Mouse (Mus musculus) cerebellum, adult 9-11 months (tissue): ENCODE data around the gene Acp5.
A peak's percentile ranks its signal among the peaks of the same experiment; 100 is the strongest.
"Not testable (repeated sequence)": the region's sequence is repeated elsewhere in the genome, so short reads cannot be mapped to it uniquely, and the experiment has no call there.

Experiments used
- DNase-seq: peaks from one replicate; pipeline ENCODE4 v3.0.0; 2022

Gene Acp5

DNA sequence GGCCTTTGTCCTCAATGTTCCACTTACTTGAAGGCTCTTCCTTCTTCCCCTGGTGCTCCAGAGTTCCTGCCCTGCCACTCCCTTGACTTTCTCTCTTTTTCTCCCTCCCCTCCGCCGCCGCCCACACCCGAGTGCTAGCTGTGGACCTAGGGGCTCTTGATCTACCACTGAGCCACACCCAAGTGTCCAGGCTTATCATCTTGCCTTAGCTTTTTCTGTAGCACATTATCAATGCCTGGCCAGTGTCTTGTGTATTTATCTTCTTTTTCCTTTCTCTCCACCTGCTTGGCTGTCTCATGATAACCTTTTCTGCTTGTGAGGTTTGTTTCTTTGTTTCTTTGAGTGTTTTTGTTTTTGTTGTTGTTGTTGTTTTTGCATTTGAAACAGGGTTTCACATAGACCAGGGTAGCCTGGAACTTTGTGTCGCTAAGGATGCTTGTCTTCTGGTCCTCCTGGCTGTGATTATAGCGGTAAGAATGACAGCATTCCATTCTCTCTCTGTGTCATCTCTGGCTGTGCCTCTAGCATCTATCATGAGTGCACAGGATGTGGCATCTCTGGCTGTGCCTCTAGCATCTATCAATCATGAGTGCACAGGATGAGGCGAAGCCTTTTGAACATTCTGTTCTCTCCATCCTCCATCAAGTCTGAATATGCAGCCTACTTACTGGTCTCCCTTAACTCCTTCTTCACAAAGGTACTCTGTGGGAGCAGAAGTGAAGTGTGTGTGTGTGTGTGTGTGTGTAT, at the start of gene Acp5:
Gene Acp5 (minus strand): TSS at position 68 of the 747 bp plus-strand sequence.
- DNase-seq: no peak

DNA sequence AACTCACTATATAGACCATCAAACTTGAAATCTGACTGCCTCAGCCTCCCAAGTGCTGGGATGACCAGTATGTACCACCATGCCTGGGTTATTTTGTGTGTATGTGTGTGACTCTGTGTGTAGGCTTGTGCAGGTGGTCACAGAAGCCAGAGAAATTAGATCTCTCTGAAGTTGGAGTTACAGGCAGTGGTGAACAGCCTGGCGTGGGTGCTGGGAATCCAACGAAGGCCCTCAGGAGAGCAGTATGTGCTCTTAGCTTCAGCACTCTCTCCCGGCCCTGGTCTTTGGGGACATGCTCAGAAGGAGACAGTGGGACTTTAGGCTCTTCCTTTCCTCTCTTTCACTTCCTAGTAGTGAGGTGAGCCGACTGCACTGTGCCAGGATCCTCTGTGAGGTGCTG, 36.8 kb upstream of the Acp5 start:
- DNase-seq: no peak

DNA sequence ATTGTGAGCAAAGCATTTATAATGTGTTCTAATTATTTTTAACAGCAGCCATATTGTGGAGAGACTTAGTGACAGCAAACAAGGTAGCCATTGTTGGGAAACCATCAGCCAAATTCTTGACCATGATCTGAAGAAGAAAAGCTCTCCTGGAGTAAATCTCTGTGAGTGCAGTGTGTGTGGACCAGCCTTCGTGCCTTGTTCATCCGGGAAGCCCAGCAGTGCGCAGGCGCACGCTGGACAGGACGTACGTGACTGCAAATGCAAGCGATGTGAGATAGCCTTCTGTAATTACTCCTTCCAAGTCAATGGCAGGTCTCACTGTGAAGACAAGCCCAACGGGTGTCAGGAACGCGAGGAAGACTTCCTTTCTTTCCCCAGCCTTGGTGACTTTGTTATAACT, 33.8 kb upstream of the Acp5 start:
- no peak for DNase-seq

DNA sequence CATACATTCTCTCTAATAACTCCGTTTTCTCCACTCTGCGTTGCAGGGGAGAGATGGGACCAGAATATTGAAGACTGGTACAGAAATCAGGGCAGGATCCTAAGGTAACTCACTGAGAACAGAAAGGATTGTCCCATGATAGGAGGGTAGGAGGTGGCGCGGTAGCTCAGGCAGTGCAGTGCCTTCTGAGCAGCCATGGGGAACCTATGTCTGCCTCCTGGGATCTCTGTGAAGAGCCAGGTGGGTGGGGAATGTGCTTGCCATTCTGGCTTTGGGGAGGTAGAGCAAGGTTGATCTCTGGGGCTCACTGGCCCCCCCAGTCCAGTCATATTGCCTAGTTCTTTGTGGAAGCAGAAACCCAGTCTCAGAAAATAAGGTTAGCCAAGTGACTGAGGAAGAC, 32.2 kb upstream of the Acp5 start:
- DNase-seq: no peak

DNA sequence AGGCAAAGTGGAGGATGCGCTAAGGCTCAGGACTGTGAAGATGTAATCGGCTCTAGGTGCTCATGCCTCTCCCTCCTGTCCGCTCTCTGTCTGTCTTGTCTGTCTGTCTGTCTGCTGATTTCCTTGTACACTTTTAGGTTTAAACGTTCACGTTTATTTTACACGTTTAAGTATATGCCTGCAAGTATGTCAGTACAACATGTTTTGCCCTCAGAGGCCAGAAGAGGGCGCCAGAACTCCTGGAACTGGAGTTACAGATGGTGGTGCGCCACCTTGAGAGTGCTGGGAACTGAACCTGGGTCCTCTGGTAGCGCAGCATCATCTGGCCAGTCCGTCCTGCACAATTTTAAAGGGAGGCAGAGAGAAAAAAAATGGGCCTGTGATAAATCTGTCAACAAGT, 31.2 kb upstream of the Acp5 start:
- DNase-seq: peak; percentile 18

DNA sequence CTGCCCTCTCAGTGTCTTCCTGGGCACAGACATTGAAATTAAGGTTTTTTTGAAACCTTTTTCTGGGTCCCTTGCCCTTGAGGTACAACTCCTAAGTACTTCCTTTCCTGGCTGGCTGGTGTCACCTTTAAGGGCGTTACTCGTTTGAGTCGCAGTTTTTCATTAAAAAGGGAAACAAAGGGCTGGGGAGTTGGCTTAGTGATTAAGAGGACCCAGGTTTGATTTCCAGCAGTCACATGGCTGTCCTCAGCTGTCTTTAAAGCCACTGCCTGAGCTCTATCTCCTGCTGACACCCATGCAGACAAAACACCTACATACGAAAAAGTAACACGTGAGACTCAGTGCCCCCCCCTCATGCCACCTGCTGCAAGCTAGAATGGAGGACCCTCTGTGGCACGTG, 30.5 kb upstream of the Acp5 start:
- no peak for DNase-seq

DNA sequence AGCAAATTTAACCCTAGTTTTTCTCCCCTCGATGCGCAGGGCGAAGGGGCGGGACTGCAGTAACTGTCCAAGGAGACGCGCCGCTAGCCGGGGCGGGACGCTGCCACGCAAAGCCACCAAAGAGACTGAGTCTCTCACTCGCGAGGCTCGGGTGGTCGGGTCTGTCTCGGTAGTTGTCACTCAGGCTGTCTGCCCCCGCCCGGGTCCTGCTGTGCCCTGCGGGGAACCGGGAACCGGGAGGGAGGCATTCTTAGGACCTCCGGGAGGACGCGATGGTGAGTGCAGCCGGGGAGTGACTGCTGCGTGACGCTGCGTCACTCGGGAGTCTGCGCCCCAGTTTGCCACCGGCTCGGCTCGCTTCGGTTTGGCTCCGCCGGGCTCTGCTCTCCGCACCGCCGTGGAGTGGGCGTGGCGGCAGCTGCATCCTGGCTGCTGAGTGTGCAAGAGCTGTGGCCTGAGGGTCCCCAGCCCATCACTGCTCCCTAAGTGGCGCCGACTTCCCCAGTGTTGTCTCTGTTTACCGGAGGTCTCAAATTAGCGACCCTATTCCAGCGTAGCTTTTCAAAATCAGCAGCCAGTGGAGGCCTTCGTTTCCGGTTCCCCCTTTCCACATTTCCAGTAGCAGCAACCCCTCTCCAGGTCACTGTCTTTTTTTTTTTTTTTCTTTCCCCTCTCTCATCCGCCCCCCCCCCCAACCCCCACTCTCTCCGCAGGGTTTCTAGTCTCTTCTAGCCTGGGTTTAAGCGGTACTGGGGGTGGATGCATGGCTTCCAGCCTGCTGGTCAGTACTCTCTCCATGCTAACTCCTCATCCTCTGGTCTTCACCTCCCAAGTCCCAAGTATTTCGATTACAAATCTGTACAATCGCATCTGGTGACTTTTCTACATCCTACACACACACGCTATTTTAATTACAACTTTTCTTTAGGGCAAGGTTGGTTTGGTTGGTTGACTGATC, 29.5 kb upstream of the Acp5 start:
- DNase-seq: peak; percentile 65

DNA sequence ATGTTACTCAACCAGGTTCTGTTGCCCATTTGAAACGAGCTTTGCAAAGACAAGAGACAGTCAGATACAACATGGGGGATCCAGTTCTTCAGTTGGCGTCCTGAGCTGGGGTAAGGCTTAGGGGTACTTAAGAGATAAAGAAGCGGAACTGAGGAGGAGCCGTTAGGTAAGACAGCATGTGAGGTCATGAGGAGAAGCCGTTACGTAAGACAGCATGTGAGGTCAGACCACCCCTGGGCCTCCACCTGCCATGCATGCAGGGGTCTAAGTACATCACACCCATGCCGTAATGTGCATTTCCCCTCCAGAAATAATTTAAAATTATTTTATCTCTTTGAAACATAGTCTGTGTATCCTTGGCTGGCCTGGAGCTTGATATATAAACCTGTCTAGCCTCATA, 27.4 kb upstream of the Acp5 start:
- no peak for DNase-seq

DNA sequence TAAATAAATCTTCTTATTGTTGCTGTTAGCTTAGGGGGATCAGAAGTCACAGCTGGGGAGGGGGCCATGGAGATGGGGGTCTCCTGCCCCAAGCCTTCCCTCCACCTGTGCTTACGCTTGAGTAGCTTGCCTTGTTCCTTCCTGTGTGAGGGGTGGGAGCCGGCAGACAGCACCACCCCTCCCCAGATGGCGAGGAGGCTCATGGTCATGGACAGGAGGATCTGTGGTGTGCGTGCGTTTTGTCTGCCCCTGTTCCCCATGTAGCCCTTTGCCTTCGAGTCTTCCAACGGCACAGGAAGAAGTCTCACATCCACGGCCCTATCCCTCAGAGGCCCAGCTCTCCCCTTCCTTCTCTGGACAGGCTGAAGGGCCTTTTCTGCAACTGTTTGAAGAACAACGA, 26.8 kb upstream of the Acp5 start:
- no peak for DNase-seq

DNA sequence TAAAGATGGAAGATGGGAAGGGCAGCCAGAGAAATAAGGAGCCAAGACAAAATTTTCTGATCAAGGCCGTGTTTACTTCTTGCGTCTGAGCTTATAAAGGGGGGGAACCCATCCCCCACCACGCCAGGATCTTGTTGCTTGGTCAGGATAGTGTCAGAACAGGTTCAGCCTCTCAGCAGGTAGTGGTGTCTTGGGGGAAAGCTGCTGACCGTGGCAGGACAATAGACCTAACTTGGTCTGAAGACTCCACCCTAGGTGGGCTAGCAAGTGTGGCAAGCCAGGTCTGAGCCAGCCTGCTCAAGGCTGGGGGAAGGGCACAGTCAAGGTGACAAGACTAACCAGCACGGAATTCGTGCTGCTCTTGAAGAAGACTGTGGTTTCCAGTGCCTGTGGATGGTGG, 25.8 kb upstream of the Acp5 start:
- DNase-seq: no peak

DNA sequence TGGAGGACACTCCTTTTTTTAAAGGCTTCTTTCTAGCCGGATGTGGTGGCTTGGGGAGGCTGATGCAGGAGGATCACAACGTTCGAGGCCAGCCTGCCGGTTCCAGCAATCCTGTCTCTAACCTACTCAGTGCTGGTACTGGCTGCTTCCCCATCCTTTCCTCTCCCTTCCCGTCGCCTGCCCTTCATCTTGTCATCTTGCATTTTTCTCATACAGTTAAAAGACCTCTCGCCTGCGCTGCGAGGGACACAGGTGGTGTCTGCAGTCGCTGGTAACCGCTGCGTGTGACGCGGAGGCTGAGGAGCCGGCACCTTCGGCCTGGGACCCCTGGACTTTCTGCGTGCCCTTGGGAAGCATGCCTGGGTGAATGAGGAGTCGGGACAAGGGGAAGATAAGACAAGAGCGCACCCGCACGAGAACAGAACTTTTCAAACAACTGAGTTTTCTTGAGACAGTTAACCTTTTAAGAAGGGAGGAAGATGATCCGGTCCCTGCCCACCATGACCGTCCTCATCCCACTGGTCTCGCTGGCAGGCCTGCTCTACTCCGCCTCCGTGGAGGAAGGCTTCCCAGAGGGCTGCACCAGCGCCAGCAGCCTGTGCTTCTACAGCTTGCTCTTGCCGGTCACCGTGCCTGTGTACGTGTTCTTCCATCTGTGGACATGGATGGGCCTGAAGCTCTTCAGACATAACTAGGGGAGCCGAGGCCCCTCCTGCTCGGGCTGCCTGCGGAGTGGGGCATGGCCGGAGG, 22.2 kb upstream of the Acp5 start:
- peak; percentile 60 for DNase-seq

DNA sequence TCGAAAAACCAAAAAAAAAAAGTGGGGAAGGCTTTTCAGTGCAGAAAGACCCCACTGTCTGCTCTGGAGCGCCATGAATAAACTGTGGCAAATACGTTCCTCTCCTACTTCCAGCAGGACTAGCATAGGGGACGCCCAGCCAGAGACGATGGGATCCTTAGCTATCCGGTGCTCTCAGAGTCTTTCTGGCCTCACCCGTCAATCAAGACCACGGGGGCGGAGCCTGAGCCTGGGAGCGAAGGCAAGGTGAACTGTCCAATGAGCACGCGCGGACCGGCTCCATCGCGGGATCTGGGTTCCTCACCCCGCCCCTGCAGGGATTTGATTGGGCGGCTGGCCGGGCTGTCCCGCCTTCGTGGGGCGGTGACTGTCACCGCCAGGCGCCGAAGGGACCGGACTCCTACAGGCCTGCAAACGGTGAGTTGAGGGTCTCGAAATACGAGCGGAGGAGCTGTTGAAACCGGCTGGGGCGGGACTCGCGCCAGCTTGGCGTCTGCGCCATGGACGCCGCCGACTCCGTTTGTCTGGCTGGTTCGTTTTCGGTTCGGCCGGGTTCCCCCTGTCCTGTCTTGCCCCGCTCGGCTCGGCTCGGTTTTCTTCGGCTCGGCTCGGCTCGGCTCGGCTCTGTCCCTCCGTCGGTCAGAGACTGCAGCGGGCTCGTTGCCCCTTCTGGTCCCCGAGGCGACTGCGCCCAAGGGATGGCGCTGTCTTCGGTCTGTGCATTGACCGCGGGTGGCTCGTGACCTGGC, 21.2 kb upstream of the Acp5 start, which contains the start of gene Pigyl:
Gene Pigyl (plus strand): TSS at position 350 of the 749 bp plus-strand sequence.
- DNase-seq: peak; percentile 99

DNA sequence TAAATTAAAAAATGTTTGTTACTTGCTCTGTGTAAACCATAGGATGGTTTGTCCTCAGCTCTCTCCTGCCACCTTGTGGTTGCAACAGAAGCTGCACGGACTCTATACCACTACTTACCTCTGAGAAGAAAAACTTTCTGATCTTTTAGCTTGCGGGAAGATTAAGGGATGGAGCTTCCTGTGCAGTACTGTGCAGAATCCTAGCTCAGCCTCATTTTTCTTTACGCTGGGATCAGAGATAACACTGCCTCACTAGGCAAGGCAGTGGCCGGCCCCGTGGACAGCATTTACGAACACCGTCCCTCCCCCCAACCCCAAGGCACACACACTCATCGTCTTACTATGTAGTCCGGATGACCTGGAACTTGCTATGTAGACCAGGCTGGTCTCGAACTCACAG, 20.1 kb upstream of the Acp5 start:
- DNase-seq: peak; percentile 68

DNA sequence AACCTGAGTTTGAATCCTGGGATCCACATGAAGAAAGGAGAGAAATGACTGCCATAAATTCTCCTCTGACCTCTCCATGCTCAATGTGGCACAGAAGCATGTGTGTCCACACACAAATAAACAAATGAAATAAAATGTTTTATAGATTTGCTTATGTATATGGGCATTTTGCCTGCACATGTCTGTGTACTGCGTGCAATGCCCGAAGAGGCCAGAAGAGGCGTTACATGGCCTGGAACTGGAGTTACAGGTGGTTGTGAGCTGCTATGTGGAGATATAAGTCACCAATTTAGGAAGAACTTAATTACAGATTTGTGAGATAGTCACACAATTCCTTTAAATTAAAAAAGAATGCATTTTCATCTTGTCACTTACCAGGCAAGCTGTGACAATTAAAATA, 18.3 kb upstream of the Acp5 start:
- DNase-seq: no peak

DNA sequence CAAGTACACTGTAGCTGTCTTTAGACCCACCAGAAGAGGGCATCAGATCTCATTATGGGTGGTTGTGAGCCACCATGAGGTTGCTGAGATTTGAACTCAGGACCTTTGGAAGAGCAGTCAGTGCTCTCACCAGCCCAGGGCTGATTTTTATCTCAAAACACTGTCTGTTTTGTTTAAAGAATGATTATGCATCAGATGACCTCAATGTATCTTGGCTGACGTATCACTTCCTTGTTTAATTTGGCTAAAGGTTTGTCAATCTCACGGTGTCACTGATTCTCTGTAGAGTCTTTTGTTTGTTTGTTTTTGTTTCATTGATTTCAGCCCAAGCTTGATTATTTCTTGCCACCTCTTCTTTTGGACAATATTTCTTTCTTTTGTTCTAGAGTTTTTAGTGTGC, 15.4 kb upstream of the Acp5 start:
- no peak for DNase-seq

DNA sequence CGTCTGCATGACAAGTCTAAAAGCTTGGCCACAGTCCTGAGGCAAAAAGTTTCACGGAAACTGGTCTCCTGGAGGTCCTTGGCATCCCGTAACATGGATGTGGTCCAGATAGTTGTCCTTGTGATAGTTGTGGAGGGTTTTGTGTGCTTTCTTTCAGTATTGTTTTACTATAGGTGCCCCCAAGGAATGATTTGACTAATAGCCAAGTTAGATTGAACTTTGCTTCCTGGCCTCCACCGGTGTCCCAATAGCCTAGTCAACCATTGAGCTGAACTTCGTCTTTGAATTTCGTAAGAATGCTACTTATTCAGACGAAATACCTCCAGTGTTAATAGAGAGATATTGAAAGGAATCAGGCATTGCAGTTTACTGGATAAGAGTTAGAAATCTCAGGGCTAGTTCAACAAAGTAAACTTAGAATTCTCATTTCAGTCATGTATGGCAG, 14.8 kb upstream of the Acp5 start:
- DNase-seq: not testable (repeated sequence)

DNA sequence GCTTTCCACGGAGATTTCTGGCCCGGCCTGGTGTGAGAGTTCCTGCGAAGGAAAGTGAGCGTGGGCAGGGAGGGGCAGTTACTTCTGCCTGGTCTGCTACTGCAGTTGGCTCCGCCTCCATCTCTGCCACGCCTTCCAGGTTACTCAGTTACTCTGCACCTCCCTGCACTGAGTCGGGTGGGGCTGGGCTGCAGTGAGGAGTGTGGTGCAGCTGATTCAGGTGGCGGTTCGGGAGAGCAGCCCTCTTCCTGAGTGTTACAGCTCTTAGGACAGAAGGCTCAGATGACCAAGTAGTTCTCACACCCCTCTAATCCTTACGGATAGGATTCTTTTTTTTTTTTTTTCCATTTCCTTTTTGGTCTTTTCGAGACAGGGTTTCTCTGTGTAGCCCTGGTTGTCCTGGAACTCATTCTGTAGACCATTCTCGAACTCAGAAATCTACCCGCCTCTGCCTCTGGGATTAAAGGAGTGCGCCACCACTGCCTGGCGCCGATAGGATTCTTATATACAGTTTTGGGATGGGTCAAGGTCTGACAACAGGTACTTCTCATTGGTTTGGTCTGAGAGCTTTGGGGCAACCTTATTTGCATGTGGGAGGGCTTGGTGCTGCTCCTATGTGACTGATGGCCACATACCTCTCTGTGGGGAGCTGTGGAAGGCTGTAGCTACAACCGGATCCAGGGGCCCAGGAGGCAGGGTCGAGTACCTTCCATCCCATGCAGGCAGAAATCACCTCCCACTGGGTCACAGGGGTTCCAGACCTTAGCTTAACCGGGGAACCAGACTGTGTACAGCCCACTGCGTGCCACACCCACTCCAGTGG, 14.1 kb upstream of the Acp5 start:
- DNase-seq: no peak

DNA sequence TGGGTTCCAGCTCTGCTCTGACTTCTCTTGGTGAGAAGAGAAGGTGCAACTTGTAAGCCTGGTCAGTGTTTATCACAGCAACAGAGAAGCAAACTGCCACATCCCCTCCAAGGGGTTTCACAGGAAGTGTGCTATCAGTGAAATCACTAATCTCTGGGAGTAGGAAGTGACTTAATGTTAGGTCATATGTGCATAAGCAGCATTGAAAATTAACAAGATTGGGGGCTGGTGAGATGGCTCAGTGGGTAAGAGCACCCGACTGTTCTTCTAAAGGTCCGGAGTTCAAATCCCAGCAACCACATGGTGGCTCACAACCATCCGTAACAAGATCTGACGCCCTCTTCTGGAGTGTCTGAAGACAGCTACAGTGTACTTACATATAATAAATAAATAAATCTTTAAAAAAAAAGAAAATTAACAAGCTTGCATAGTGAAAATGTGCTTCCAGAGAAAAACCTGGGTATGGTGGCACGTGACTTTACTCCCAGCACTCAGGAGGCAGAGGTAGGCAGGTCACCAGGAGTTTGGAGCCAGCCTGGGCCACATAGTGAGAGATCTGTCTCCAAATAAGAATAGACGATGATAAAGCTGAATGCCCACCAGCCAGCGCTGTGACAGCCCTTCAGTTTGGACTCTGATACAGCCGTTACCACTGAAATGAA, 8.9 kb upstream of the Acp5 start:
- DNase-seq: no peak

DNA sequence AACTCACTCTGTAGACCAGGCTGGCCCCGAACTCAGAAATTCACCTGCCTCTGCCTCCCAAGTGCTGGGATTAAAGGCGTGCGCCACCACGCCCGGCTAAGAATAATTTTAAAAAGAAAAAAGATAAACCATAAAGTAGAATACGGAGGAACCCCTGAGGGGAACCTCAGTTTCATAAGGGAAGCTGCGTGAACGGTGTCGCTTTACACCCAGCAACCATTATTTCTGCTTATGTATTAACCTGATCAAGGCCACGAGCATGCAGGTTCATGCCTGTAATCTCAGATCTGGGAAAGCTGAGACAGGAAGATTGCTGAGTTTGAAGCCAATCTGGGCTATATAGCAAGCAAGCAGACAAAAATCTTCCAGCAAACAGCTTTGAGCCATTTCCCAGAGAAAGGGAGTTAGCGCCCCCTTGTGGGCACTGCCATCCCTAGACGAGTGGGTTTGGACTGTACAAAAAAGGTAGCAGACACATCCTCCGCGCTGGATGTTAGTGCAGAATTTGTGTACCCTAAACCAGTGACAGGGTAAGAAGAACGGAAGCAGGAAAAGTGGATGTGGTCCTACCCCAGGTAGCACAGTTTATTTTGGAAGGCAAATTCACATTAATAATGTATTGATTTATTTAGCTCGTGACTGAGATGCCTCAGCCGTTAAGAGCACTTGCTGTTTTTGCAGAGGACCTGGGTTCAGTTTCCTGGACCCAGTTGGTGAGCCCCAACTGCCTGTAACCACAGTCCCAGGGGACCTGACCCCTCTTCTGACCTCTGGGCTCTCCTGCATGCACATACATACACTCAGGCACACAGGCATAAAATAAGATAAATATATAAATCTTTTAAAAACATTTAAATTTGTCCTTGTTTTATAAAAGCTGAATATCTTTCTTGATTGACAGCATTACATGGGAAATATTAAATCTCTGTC, 7.9 kb upstream of the Acp5 start:
- peak; percentile 81 for DNase-seq

DNA sequence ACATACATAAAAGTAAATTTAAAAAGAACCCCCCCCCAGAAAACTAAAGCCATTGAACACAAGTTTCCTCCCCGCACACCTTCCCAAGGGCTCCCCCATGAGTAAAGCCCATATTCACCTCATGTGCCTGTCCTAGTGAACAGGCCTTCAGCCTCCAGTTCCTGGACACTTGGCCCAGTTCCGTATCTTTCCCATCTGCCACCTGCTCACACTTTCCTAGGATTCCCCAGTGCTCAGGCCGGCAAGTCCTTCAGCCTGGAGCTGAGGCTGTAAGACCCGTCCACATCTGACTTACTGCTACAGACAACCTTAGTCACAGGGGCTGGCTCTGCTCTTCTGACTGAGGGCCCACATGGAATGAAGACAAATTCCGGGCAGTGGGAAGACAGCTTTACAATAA, 4.2 kb upstream of the Acp5 start:
- DNase-seq: peak; percentile 79
